Mouse (Mus musculus) liver, postnatal 0 days (tissue): ENCODE measurements around the gene A830031A19Rik. TPM values are rescaled to one million over a fixed set of nuclear protein-coding genes. Genes with fewer than 3 reads are reported as not detected.

ENCODE experiments used
- ATAC-seq: fragments of 200-750 bp; cut with Nextera tagmentation; 2 replicates; pipeline ENCODE4 v1.8.0; 2017; ENCODE audit warnings: mild to moderate bottlenecking, moderate library complexity
- DNase-seq: peaks from one replicate; pipeline ENCODE4 v3.0.0-alpha.2; 2016
- H3K27ac ChIP-seq: fragments of 300-500 bp; sonication (generic); 2 replicates; pipeline ENCODE4 v1.5.1; 2014; ENCODE audit warnings: antibody characterized with exemption, moderate library complexity, mild to moderate bottlenecking, low read depth
- H3K27me3 ChIP-seq: fragments of 300-500 bp; sonication (generic); 2 replicates; pipeline ENCODE4 v1.6.1; 2014; ENCODE audit warnings: low read length, control low read depth, mixed read lengths; ENCODE audit not compliant: insufficient read depth
- H3K36me3 ChIP-seq: fragments of 300-500 bp; sonication (generic); replicated peaks from 2 replicates; pipeline ENCODE4 v1.6.1; 2014; ENCODE audit warnings: mild to moderate bottlenecking, control low read depth, low read length, moderate library complexity, mixed read lengths; ENCODE audit not compliant: insufficient read depth
- H3K4me1 ChIP-seq: fragments of 300-500 bp; sonication (generic); 2 replicates; pipeline ENCODE4 v1.6.1; 2014; ENCODE audit warnings: antibody characterized with exemption, mild to moderate bottlenecking, control low read depth; ENCODE audit not compliant: insufficient read depth
- H3K4me2 ChIP-seq: fragments of 300-500 bp; sonication (generic); 2 replicates; pipeline ENCODE4 v1.6.1; 2014; ENCODE audit warnings: low read depth, mild to moderate bottlenecking, low read length, moderate library complexity, mixed read lengths
- H3K4me3 ChIP-seq: fragments of 300-500 bp; sonication (generic); 2 replicates; pipeline ENCODE4 v1.5.1; 2014; ENCODE audit warnings: low read depth, low read length
- H3K9ac ChIP-seq: fragments of 300-500 bp; sonication (generic); replicated peaks from 2 replicates; pipeline ENCODE4 v1.6.1; 2014; ENCODE audit warnings: mild to moderate bottlenecking, moderate library complexity
- H3K9me3 ChIP-seq: fragments of 300-500 bp; sonication (generic); 2 replicates; pipeline ENCODE4 v1.6.1; 2016; ENCODE audit warnings: mild to moderate bottlenecking, control low read depth, low read length, mixed read lengths
- CTCF ChIP-seq: sonication (generic); IDR thresholded peaks from 2 replicates; pipeline ENCODE4 v1.5.1; 2016; ENCODE audit warnings: antibody characterized with exemption, low read depth
- EP300 ChIP-seq: IDR thresholded peaks from 2 replicates; pipeline ENCODE4 v1.6.1; 2016; ENCODE audit warnings: antibody characterized with exemption, low read depth, mild to moderate bottlenecking
- WGBS: fragments of 180-500 bp; shearing (Covaris S2); extraction: QIAGEN DNeasy Blood & Tissue Kit; methylation state at CpG from one replicate; pipeline ENCODE4 v1.1.7; 2014; ENCODE audit not compliant: insufficient replicate concordance; 5-methylcytosine and 5-hydroxymethylcytosine counted together
- polyA plus RNA-seq: library from polyadenylated mRNA; unstranded; fragments of >200 nt; fragmentation: Nextera tagmentation; extraction: Ambion mirVana; gene quantifications from 2 replicates; pipeline ENCODE4 v1.2.1, GENCODE M21; 2015

The A830031A19Rik gene
- polyA plus RNA-seq, 1 experiment from 2014 or later: not detected

DNA sequence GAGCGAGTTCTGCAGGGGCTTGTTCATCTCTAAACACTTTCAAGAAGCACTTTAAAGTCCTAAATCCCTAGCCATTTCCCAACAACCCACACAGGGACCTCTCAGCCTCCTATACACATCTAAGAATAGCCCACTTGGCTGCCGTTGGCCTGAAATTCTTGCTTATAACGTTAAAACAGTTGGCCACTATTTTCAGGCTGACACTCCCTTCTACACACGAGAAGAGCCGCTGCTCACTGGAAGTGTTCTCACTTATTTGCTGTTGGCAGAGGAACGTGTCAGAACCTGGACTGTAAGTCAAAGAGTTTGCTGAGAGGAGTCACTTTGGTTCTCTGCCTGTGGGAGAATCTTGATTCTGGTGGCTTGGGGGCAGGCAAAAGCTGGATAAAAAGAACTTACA is 30.8 kb downstream of the A830031A19Rik start:
- no peak overlapping the region for H3K4me3 ChIP-seq
- H3K4me2 ChIP-seq: no peak overlapping the region
- 69% methylated on average over 6 of the region's 6 CpGs for WGBS
- no peak overlapping the region for H3K9ac ChIP-seq
- H3K27ac ChIP-seq: no peak overlapping the region
- no peak for TF ChIP-seq EP300
- TF ChIP-seq CTCF: no peak
- H3K9me3 ChIP-seq: no peaks in the 10 kb centered on the region
- no peaks in the 10 kb centered on the region for H3K4me1 ChIP-seq
- H3K27me3 ChIP-seq: no peaks in the 10 kb centered on the region
- DNase-seq: no peak
- H3K36me3 ChIP-seq: no peaks in the 10 kb centered on the region
- no peak for ATAC-seq

DNA sequence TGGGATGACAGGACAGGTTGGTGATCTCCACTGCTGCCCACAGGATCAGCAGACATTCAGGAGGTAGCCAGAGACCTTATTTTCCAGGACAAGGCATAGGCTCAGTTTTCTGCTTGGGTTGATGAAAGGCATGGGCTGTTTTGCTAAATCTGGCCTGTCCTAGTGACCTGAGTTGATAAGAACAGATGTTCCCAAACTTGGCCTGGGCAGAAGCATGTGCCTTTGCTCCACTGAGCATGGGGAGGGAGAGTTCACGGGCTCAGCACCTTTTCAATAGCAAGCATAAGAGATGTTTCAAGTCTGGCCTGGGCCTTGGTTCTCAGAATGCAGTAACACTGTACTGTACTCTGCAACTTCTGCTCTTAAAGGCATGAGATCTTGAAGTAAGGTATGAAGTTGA is 54.1 kb downstream of the A830031A19Rik start:
- no peak for DNase-seq
- Histone ChIP-seq H3K4me2 (no peak overlapping the region), H3K4me1 (no peaks in the 10 kb centered on the region), H3K9me3 (no peaks in the 10 kb centered on the region), H3K9ac (no peak overlapping the region), H3K36me3 (no peaks in the 10 kb centered on the region), H3K27ac (no peak overlapping the region), H3K27me3 (no peaks in the 10 kb centered on the region), H3K4me3 (no peak overlapping the region)
- ATAC-seq: no peak
- WGBS: 64% methylated on average over 1 of the region's 1 CpGs
- TF ChIP-seq CTCF: no peak
- no peak for TF ChIP-seq EP300

DNA sequence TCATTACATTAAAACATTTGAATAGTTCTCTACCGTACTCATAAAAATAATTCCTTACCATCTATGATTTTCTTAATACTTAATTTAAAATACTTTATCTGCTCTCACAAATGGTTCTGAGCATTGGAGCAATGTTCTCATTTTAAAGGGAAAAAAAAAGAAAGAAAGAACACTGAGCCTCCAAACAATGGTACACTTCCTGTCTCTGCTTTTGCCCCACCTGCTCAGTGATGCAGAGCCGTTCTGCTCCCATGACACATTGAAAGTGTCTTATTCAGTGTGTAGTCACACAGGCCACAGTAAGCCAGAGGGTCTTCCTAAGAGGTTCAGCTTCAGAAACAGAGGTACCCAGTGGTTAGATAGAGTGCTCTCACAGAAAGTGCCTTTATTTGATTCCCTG is 56.1 kb downstream of the A830031A19Rik start:
- H3K9me3 ChIP-seq: no peaks in the 10 kb centered on the region
- DNase-seq (no peak), ATAC-seq (no peak)
- no peak overlapping the region for H3K4me2 ChIP-seq
- H3K27ac ChIP-seq: no peak overlapping the region
- H3K27me3 ChIP-seq: no peaks in the 10 kb centered on the region
- H3K36me3 ChIP-seq: no peaks in the 10 kb centered on the region
- H3K9ac ChIP-seq: no peak overlapping the region
- TF ChIP-seq CTCF (no peak), EP300 (no peak)
- no peak overlapping the region for H3K4me3 ChIP-seq
- WGBS: 60% methylated on average over 2 of the region's 2 CpGs
- no peaks in the 10 kb centered on the region for H3K4me1 ChIP-seq

DNA sequence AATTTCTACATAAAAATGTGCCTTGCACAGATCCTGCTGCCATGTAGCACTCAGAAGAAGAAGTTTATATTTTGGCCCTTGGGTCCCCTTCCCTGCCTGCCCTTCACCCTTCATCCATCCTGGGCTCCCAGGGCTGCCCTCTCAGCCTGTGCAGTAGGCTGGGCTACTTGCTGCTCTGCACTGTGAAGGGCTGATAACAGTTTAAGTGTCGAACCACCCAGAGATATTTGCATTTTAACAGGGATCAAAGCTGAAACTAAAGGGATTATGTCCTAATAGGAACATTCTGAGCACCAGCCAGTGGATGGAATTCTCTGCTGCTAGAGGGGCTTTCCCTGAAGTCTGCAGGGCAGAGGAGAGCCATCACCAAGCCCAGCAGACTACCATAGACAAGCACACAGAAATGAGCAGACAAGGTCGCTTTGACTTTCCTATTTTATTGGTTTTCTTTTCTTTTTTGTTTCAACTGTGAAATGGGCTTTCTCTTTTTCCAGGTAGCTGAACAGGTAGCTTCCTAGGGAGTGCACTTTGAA is 58.1 kb downstream of the A830031A19Rik start:
- no peak overlapping the region for H3K9ac ChIP-seq
- H3K9me3 ChIP-seq: no peaks in the 10 kb centered on the region
- H3K4me3 ChIP-seq: no peak overlapping the region
- ATAC-seq (no peak), DNase-seq (no peak)
- H3K4me2 ChIP-seq: no peak overlapping the region
- H3K27ac ChIP-seq: no peak overlapping the region
- H3K4me1 ChIP-seq: no peaks in the 10 kb centered on the region
- no peak for TF ChIP-seq CTCF
- H3K27me3 ChIP-seq: no peaks in the 10 kb centered on the region
- 36% methylated on average over 2 of the region's 2 CpGs for WGBS
- H3K36me3 ChIP-seq: no peaks in the 10 kb centered on the region

DNA sequence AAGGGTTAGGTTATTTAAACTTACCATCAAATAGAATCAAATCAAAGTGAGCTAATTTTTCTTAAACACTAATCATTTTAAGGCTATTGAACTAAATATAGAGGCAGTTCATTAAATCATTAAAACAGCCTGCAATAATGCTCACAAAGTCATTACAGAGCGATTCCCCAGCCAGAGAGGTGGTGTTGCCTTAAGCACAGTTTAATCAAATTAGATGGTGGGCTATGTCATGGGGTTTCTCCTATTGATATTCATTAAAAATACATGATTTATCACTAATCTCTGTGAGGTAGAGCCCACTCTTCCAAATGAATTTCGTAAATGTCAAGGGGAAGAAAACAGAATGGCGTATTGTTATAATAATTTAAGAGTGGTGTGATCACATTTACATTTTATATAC is 58.8 kb downstream of the A830031A19Rik start:
- H3K4me1 ChIP-seq: no peaks in the 10 kb centered on the region
- H3K27me3 ChIP-seq: no peaks in the 10 kb centered on the region
- no peak overlapping the region for H3K4me2 ChIP-seq
- TF ChIP-seq CTCF (no peak), EP300 (no peak)
- ATAC-seq (no peak), DNase-seq (no peak)
- H3K27ac ChIP-seq: no peak overlapping the region
- H3K4me3 ChIP-seq: no peak overlapping the region
- WGBS: 81% methylated on average over 3 of the region's 3 CpGs
- no peaks in the 10 kb centered on the region for H3K36me3 ChIP-seq
- no peak overlapping the region for H3K9ac ChIP-seq
- H3K9me3 ChIP-seq: no peaks in the 10 kb centered on the region

DNA sequence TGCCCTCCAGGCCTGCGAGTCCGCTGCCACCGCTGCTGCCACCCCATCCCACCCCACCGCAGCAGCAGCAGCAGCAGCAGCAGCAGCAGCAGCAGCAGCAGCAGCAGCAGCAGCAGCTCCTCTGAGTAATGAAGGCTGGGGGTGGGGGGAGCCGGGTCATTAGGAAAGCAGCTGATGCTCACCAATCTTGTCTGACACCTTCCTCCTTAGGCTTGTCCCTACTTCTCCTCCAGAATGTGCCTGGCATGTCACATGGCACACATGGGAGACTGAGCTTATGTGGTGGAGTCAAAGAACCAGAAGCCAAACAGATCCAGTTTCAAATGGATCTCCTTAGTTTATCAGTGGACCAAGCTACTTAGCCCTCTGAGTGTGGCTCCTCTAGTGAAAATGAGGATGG is 60.2 kb downstream of the A830031A19Rik start:
- 68% methylated on average over 5 of the region's 5 CpGs for WGBS
- no peak for ATAC-seq
- Histone ChIP-seq H3K4me2 (no peak overlapping the region), H3K9me3 (no peaks in the 10 kb centered on the region), H3K36me3 (no peaks in the 10 kb centered on the region), H3K9ac (no peak overlapping the region), H3K27ac (no peak overlapping the region), H3K27me3 (no peaks in the 10 kb centered on the region), H3K4me3 (no peak overlapping the region), H3K4me1 (no peaks in the 10 kb centered on the region)
- no peak for DNase-seq
- TF ChIP-seq CTCF (no peak), EP300 (no peak)

DNA sequence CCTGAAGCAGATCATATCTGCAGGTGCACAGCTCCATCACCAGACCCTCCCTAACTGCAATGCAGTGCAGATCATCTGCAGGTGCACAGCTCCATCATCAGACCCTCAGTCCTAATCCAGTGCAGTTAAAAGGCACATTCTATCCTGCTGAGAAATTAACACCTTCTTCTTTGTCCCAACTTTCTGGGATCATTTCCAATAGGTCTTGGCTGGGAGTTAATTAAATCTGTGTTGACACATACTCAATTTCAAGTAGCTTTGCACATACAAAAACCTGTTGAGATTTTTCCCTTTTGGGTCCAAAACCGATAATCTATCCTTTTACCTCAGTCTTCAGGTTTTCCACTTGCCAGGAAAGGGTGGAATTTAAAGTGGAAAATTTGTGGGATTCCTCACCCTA is 62.6 kb downstream of the A830031A19Rik start:
- Histone ChIP-seq H3K4me3 (no peak overlapping the region), H3K9me3 (no peaks in the 10 kb centered on the region), H3K9ac (no peak overlapping the region), H3K27me3 (no peaks in the 10 kb centered on the region), H3K27ac (no peak overlapping the region), H3K36me3 (no peaks in the 10 kb centered on the region), H3K4me1 (no peaks in the 10 kb centered on the region), H3K4me2 (no peak overlapping the region)
- no peak for TF ChIP-seq EP300
- no peak for TF ChIP-seq CTCF
- WGBS: 71% methylated on average over 1 of the region's 1 CpGs
- ATAC-seq: no peak
- no peak for DNase-seq
